Mouse (Mus musculus) ovary, postnatal 14 days (tissue): Measurements from ENCODE around the gene Rbms1.
"Not testable (repeated sequence)": the region's sequence is repeated elsewhere in the genome, so short reads cannot be mapped to it uniquely, and the experiment has no call there.

Source experiments
- DNase-seq: peaks from one replicate; pipeline ENCODE4 v3.0.0; 2022; ENCODE audit warnings: low spot score

Rbms1 gene

GRCm38 (mm10) chr2:60847984-60848383, 115.0 kb downstream of the Rbms1 start:
- DNase-seq = no peak

GRCm38 (mm10) chr2:60845316-60845894, 117.6 kb downstream of the Rbms1 start:
- DNase-seq = no peak

- no peak for DNase-seq
Measured at GRCm38 (mm10) chr2:60844259-60844658, 118.7 kb downstream of the Rbms1 start.

GRCm38 (mm10) chr2:60843633-60844032, 119.4 kb downstream of the Rbms1 start:
- DNase-seq = no peak

- no peak for DNase-seq
Measured at GRCm38 (mm10) chr2:60842976-60843375, 120.0 kb downstream of the Rbms1 start.

DNA sequence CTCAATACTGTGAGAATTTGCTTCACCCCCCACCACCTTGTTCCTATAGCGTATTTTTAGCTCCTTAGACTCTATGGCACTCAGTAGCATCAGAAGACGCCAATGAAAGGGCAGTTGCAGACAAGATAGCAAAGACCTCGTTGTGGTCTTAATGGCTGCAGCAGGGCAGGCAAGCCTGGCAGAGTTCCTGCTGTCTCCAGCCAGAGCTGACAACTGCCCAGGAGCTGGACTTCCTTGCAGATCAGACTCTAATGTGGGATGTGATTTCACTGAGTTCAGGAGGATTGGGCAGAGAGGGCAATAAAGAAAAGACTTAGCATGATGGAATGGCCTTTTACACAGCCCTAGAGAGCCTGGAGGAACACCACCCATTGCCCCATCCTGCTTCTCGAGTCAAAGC, 122.1 kb downstream of the Rbms1 start:
- no peak for DNase-seq

DNA sequence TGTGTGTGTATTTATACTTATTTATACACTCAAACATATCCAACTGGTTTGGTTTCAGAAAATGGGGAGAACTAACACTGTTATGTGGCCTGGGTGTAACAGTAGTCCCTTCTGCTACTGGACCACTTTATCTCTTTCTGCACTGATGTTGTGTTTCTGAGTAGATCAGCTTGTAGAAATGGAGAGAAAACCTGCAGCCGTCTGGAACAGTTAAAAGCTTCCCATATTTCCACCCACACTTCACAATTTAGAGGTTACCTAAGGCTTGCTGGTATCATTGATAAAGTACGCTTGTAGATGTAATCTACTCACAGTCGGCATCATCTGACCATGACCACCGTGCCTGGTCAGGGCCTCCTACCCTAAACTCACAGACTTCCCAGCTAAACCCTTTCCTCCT, 123.5 kb downstream of the Rbms1 start:
- DNase-seq = no peak

GRCm38 (mm10) chr2:60838856-60839255, 124.1 kb downstream of the Rbms1 start:
- no peak for DNase-seq

DNA sequence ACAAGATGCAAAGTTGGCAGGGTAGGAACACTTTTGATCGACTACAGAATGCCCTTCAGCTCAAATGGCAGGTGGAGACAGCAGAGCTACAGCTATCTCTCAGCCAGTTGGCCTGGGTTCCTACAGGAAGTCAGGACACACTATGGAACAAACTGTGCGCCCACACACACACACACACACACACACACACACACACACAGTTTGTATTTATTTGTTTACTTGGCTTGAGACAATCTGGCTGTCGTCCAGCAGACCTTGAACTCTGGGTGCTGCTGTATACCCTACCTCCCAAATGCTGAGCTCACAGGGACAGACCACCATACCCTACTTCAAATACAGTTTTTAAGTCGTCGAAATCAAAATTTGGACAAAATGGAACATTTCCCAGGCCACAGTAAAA, 125.4 kb downstream of the Rbms1 start:
- no peak for DNase-seq

- DNase-seq = no peak
Measured at GRCm38 (mm10) chr2:60836237-60836636, 126.8 kb downstream of the Rbms1 start.

DNA sequence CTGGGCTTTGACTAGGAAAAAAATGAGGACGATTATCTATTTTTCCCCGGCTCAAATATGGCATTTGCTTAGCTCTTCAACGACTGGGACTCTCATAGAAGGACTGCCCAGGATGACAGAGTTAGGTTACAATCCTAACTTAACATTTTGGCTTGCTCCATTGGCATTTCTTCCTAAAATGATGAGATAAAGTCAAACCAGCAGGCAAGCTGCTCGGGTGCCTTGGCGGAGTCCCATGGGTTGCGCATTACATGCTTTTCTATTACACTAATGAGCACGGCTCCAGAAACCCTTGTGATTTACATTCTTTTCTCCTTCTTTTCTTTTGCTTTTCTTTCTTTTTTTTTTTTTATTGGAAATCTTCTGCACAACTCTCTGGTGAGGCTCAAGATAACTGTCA, 128.7 kb downstream of the Rbms1 start:
- no peak for DNase-seq

DNA sequence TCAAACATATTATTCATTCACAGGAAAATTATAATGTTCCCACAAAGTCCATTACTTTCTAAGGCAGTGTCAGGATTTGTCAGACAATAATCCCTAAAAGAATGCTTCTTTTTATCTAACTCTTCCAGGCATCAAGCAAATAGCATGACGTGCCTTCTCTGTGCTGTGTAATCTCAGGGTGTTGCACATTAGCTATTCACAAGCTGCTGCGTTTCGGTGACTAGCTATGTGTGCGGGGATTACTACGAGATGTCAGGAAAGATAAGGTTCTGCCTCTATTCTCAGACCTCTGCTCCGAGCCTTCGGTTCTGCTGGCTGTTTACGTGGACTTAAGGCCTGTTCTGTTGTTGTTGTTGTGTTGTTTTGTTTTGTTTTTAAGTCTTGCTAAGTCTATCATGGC, 130.7 kb downstream of the Rbms1 start:
- DNase-seq = no peak

DNA sequence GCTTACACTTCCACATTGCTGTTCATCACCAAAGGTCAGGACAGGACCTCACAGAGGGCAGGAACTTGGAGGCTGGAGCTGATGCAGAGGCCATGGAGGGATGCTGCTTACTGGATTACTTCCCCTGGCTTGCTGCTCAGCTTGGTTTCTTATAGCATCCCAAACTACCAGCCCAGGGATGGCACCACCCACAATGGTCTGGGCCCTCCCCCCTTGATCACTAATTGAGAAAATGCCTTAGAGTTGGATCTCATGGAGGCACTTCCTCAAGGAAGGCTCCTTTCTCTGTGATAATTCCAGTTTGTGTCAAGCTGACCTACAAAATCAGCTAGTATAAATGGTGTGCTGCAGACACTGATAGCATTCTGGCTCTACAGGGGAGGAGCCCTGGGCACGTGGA, 132.5 kb downstream of the Rbms1 start:
- not testable (repeated sequence) for DNase-seq

- DNase-seq = no peak
Measured at GRCm38 (mm10) chr2:60828908-60829462, 134.0 kb downstream of the Rbms1 start.

DNA sequence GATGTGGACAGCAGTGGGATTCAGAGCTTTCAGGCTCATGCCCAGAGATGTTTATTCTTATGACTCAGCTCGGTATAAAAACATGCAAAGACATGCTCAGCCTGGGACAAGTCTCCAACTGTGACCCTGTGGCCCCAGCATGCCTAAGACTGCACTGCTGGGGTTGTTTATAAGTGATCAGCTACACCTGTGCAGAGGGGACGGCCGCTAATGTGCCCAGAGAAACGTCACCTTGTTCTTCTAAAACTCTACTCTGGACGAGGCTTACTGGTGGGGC, 135.9 kb downstream of the Rbms1 start:
- no peak for DNase-seq

- DNase-seq = no peak
Measured at GRCm38 (mm10) chr2:60826406-60827151, 136.4 kb downstream of the Rbms1 start.

DNA sequence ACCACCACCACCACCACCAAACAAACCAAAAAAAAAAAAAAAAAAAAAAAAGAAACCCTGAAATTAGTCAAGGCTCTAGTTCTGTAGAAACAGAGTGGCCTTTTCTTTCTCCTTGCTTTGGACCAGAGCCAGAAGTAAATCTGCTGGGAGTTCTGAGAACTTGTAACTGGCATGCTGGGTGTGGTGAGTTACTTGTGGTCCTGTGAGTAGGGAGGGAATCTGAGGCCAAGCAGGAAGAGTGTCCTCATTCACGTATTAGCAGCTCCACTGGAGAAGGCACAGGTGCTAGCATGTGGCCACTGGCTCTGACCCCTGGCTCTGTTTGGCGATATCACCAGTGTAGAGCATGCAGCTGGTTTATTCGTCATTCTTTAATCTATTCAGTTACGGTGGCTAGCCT, 137.3 kb downstream of the Rbms1 start:
- DNase-seq = no peak

GRCm38 (mm10) chr2:60821635-60822034, 141.4 kb downstream of the Rbms1 start:
- DNase-seq = no peak

DNA sequence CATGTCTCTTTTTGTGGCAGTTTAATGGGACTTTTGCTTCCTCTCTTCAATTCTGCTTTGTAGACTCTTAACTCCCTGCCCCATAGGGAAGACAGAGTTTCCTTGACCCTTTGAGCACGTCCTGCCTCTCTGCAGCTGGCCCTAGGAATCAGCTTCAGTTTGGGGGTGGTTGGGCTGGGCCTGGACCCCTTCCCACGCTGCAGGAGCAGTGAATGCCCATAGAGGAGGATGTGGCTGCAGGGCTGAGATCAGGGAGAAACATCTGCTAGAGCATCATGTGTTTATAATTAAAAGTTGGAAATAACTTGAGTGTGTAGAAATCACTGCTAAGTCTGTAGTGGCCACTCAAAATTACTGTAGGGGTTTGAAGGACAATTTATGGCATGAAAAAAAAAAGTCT, 144.4 kb downstream of the Rbms1 start:
- DNase-seq = no peak

- DNase-seq = no peak
Measured at GRCm38 (mm10) chr2:60816307-60816706, 146.7 kb downstream of the Rbms1 start.

DNA sequence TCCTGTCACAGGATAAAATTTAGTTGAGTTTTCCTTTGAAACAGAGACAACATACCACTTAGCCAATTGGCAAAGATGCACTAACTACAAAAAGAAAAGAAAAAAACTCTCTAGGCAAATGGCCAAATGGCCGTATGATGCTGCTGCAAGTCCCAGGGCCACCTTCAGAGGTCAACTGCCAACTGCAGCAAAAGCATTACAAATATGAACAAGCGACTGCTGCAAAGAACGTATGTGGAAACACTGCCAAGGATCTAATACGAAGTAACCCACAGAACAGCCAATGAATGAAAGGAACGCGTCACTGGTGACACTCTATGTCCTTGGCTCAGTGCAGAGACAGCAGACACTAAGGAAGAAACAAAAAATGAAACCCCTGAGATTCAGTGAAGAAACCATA, 148.2 kb downstream of the Rbms1 start:
- DNase-seq = no peak

- DNase-seq = no peak
Measured at GRCm38 (mm10) chr2:60812949-60813348, 150.0 kb downstream of the Rbms1 start.

DNA sequence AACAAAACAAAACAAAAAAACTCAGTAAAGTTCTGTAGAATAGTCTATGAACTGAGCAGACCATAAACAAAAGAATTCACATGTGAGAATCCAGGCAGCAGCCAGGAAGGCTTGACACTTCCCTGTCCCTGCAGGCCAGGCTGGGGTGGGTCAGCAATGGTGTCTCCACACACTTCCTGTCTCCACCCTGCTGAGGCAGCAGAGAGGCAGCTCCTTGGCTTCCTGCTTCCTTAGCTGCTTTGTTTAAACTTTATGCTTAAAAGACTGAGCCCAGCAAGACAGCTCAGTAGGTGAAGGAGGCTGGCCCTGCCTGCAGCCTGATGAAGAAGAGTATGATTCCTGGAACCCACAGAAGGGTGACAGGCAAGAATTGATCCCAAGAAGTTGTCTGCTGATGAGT, 152.4 kb downstream of the Rbms1 start:
- no peak for DNase-seq

GRCm38 (mm10) chr2:60809441-60809921, 153.5 kb downstream of the Rbms1 start:
- no peak for DNase-seq
